ENCODE assay signal across 7 mouse cellular contexts in genomic region chr5:64703091-64703872, GRCm38 (mm10).
A peak's percentile ranks its signal among the peaks of the same experiment; 100 is the strongest.
DNase-seq lines count a peak whose midpoint lies in the region; TF ChIP-seq lines count a peak whose summit lies in the region.

No protein-coding gene starts in this region.

- no peaks in the 10 kb centered on the region for H3K36me3 ChIP-seq in kidney, adult 2 months (ENCODE audit: control insufficient read depth, insufficient read depth, low read length)
- no peaks in the 10 kb centered on the region for H3K36me3 ChIP-seq in myocyte (ENCODE audit: control insufficient read depth, insufficient read depth)

- no peak overlapping the region for H3ac ChIP-seq in myocyte (ENCODE audit: control insufficient read depth, insufficient read length)

- no peak overlapping the region for H3K4me2 ChIP-seq in myocyte (ENCODE audit: low read depth)

- TF ChIP-seq CTCF in brain, embryonic 14.5 days (IDR thresholded peaks at IDR 0.05; ENCODE audit: borderline replicate concordance, extremely low read depth, insufficient read depth, insufficient read length) = no peak
- no peak for TF ChIP-seq CTCF in kidney, adult 2 months (conservative IDR thresholded peaks at IDR 0.05; ENCODE audit: insufficient read depth, insufficient read length, low read depth, low read length)

- H3K27me3 ChIP-seq in kidney, adult 2 months (replicated peaks; ENCODE audit: control insufficient read depth, insufficient read depth, low read length) = no peaks in the 10 kb centered on the region
- no peaks in the 10 kb centered on the region for H3K27me3 ChIP-seq in myocyte (ENCODE audit: control insufficient read depth, insufficient read depth, insufficient read length)

- 0 out of 2 replicates have a peak, but pooled peaks cover 4% of the 10 kb centered on the region for H3K4me1 ChIP-seq in kidney, adult 2 months (ENCODE audit: control insufficient read depth, insufficient read depth, low read length)

- WGBS in kidney, adult 2 months = 60% methylated on average over 9 of the region's 9 CpGs

- intact Hi-C loops in left cerebral cortex, postnatal 4 days (cut with DNase I) = loop anchor here (10.0 kb wide), 1 partner anchor 102 kb away; the partner anchor contains the start of gene Klf3

- no peak for TF ChIP-seq POLR2A in brain, embryonic 14.5 days (IDR thresholded peaks at IDR 0.05; ENCODE audit: borderline replicate concordance, extremely low read depth, insufficient read depth, insufficient read length, poor library complexity, severe bottlenecking)
- TF ChIP-seq POLR2A in kidney, adult 2 months (IDR thresholded peaks at IDR 0.05; ENCODE audit: low read depth, low read length) = no peak
- TF ChIP-seq POLR2A in myocyte (IDR thresholded peaks at IDR 0.05; ENCODE audit: insufficient read length, low read depth) = no peak

- DNase-seq in brain, embryonic 14.5 days (ENCODE audit: low read depth) = peak; percentile 88
- DNase-seq in embryo, embryonic 10.5 days (ENCODE audit: low spot score) = peak; percentile 59
- peak; percentile 51 to 71 for DNase-seq in heart, adult 18-20 months
- peak; percentile 84 for DNase-seq in kidney, adult 2 months
- DNase-seq in left cerebral cortex, postnatal 4 days = peak; percentile 92
- DNase-seq in urinary bladder, postnatal 4 days (ENCODE audit: low spot score in 2 of 2) = no peak

- H3K79me2 ChIP-seq in myocyte (ENCODE audit: control insufficient read depth, insufficient read depth) = no peaks in the 10 kb centered on the region

- no peak overlapping the region for H3K4me3 ChIP-seq in kidney, adult 2 months (ENCODE audit: insufficient read depth, low read depth, low read length)
- no peak overlapping the region for H3K4me3 ChIP-seq in myocyte

- peak overlapping the region; percentile 92 for H3K27ac ChIP-seq in kidney, adult 2 months (ENCODE audit: insufficient read depth, low read depth, low read length)

TF ChIP-seq in myocyte, 11 proteins besides CTCF, POLR2A, EP300 and RAD21:
- TF ChIP-seq MYOD1 (IDR thresholded peaks at IDR 0.05; ENCODE audit: control insufficient read depth in 1 of 3, insufficient read length in 2 of 3, low read depth in 2 of 3) (no peak), MYOG (IDR thresholded peaks at IDR 0.05; ENCODE audit: control insufficient read depth in 1 of 3, insufficient read depth in 1 of 3, insufficient read length in 2 of 3, low read depth in 2 of 3) (no peak), TCF3 (IDR thresholded peaks at IDR 0.05; ENCODE audit: insufficient read length, low read depth) (no peak), CEBPB (IDR thresholded peaks at IDR 0.05; ENCODE audit: insufficient read depth, poor library complexity, severe bottlenecking) (peak; percentile 38; the same call in 1 of the 2 replicates)

Comparison
In these comparisons a context has a peak if more than half of its experiments do, and no peak if none do; other contexts are left out.
1. DNase-seq: peak in brain, embryonic 14.5 days (single experiment), embryo, embryonic 10.5 days (single experiment), heart, adult 18-20 months (2 of 2), kidney, adult 2 months (single experiment) and left cerebral cortex, postnatal 4 days (single experiment); none in urinary bladder, postnatal 4 days (0 of 2).